16 mouse cellular contexts compared by ENCODE assay signal in the genomic region with DNA sequence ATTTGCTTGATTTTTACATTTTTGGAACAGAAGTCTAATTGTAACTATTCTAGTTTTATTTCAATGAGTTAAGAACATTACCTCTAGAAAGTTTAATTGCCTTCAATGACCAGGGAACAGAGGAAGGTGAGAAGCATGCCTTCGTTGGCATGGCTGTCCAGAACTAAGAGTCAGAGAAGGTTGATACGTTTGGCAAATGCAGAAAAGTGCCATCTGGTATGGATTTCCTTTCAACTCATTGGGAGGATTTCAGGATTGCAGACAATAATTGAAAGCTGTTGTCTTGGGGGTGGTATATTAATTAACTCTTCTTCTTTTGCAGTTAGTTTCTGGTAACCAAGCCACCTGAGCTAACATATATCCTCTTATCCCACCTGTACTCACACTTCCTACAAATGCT.
"Had no signal": no experiment of that assay in that cellular context is flagged by ENCODE, and none has a peak within 500 bp of the region (broad histone marks: within the 10 kb centered on the region; RNA-seq: fewer than 3 reads in every experiment).

No protein-coding gene starts in this region.

- H3K4me1 ChIP-seq: neural tube, embryonic 13.5 days; neural tube, embryonic 15.5 days; stomach, embryonic 15.5 days had no signal

- H3K27me3 ChIP-seq: neural tube, embryonic 13.5 days; neural tube, embryonic 15.5 days; stomach, embryonic 15.5 days had no signal

- H3K4me3 ChIP-seq: neural tube, embryonic 13.5 days; neural tube, embryonic 15.5 days; stomach, embryonic 15.5 days had no signal

- DNase-seq: retina, postnatal 1 day; right cerebral cortex, adult 18-20 months; right cerebral cortex, postnatal 14 days; right cerebral cortex, postnatal 25 days; right cerebral cortex, postnatal 4 days; spleen, adult 18-20 months; thymus, adult 18-20 months; thymus, adult 2 months; thymus, postnatal 14 days; thymus, postnatal 25 days; thymus, postnatal 36 days; thymus, postnatal 4 days had no signal

- H3K36me3 ChIP-seq: neural tube, embryonic 13.5 days; neural tube, embryonic 15.5 days; stomach, embryonic 15.5 days had no signal

- H3K27ac ChIP-seq: neural tube, embryonic 13.5 days; neural tube, embryonic 15.5 days; stomach, embryonic 15.5 days; stomach, postnatal 0 days had no signal

- H3K9me3 ChIP-seq: neural tube, embryonic 13.5 days; neural tube, embryonic 15.5 days; stomach, embryonic 15.5 days had no signal

- H3K4me2 ChIP-seq: neural tube, embryonic 13.5 days; neural tube, embryonic 15.5 days; stomach, embryonic 15.5 days had no signal

- H3K9ac ChIP-seq: neural tube, embryonic 13.5 days; neural tube, embryonic 15.5 days; stomach, embryonic 15.5 days had no signal
